Mouse (Mus musculus): ENCODE data around the gene Dock9.
"Not testable (repeated sequence)": the region's sequence is repeated elsewhere in the genome, so short reads cannot be mapped to it uniquely, and the experiment has no call there.

Dock9 gene

DNA sequence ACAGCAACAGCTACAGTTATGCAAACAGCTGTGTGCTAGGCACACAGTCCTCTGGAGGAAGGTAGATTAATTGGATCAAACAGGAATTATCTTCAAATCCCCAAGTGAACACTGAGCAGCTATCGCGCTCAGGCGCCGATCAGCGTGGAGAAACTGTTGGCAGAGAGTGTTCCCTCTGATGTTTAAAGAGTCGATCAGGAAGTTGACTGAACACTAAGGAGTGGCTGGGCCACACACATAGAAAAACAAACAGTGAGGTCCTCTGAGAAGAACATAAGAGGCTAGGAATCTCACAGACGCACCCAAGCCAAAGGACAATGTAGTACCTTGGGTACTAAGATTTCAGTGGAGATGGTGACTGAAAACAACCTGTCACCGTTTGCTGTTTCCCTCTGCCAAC lies 136.7 kb downstream of the Dock9 start:
- in situ Hi-C loops (cut with MseI, MboI), result no loop called here

DNA sequence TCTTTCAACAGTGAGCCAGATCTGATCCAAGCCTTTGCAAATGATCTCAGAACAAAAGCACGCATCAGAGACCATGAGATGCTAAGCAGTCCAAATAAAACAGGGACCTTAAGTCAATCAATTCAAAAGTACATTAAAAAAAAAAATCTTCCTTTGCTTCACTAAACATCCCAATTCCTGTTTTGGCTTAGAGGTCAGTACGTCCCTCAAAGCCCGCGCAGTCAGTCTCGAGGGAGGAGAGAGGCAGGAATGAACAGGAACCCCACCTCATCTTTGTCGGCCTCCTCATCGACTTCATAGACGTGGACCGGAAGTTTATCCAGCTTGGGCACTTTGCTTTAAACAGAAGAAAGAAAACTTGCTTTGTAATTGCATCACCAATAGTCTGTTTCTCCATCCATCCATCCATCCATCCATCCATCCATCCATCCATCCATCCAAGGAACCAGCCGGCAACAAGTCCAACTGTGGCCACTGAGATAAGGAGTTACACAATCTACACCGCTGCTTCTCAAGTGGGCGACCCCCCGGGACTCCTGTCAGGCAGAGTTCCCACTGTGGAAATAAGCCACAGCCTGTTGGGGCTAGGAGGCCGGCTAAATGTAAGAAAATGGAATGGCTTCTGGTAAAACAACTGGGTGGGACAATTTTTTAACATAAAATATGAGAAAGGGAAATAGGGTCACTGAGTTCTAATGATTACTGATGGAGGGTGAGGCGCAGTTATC lies 137.3 kb downstream of the Dock9 start:
- in situ Hi-C loops (cut with MseI, MboI), result no loop called here

GRCm38 (mm10) chr14:121659061-121659824 lies 138.4 kb downstream of the Dock9 start:
- in situ Hi-C loops (cut with MseI, MboI), result no loop called here

- in situ Hi-C loops (cut with MseI, MboI), result no loop called here
These were observed 139.1 kb downstream of the Dock9 start for GRCm38 (mm10) chr14:121658537-121658936.

DNA sequence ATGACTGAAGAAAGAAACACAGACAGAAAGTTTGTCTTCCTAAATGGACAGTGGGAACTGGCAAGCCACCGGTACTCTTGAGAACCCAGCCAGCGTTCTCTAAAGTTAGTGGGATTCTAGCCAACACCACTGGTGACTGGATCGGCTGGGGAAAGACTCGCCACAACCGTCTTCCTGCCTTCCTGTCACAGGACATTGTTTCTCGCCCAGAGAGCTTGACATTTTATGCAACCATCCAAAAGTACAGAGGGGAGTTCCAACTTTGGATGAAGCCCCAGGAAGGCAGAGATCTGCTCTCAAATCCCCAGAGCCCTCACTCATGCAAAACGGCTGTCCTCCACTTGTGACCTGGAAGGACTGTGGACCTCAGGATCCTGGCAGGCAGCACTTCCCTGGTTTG lies 140.0 kb downstream of the Dock9 start:
- in situ Hi-C loops (cut with MseI, MboI), result no loop called here

GRCm38 (mm10) chr14:121656912-121657311 lies 140.7 kb downstream of the Dock9 start:
- in situ Hi-C loops (cut with MseI, MboI), result no loop called here

GRCm38 (mm10) chr14:121654977-121655376 lies 142.7 kb downstream of the Dock9 start:
- in situ Hi-C loops (cut with MseI, MboI), result no loop called here

GRCm38 (mm10) chr14:121654416-121654967 lies 143.1 kb downstream of the Dock9 start:
- in situ Hi-C loops (cut with MseI, MboI), result no loop called here

DNA sequence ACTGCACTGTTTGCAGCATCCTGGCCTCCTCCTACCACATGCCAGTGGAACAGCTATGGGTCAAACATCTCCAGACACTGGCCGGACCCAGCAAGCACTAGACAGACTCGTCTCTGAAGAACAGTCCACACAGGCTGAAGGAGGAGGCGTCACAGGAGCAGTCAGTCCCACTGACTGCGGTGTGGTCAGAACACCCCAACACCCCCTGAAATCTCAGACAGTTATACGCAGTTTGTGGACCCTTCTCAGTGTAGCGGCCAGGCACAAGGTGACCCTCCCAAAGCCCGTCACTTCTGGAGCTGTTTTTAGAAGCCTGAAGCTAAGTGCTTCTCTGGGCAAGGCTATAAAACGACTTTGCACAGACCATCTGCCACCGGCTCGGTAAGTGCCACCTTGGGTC lies 143.9 kb downstream of the Dock9 start:
- in situ Hi-C loops (cut with MseI, MboI), result no loop called here

GRCm38 (mm10) chr14:121653241-121653640 lies 144.4 kb downstream of the Dock9 start:
- in situ Hi-C loops (cut with MseI, MboI), result no loop called here

DNA sequence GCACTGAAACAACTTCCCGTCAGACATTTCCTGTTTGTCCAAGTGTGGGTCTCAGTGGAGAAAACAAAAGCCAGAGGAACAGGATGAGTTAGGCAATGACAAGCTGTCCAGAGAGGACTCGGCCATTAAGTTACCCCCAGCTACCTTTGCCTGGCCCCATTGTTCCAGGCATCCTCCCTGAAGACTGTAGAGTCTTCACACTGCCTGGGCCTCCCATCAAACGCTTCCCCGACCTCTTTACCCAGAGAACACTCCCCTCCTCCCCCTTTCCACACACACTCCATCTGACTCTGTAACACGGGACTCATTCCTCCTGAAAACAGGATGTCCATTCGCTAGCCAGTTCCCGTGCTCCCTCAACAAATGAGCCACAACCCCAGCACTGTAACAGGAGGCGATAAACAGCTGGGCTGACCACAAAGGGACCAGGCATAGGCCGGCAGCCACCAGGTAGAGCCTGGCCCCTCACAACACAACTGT lies 149.0 kb downstream of the Dock9 start:
- in situ Hi-C loops (cut with MseI, MboI), result no loop called here

DNA sequence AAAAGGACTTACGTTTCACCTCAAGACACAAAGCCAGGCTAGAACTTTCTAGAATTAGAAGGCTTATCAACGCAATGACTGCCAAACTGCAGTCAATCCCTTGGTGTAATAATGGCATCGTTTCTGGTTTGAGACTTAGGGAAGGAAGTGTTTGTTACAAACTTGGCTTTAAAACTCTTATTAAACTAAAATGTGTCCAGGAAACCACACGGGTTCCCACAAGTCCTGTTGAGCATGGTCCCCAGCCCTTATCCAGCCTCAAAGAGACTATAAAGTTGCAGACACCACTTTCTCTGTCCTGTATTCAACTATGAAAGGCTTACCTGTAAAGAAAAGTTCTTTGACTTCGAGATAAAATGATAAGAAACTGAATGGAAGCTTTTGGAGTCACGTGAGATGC lies 149.9 kb downstream of the Dock9 start:
- in situ Hi-C loops (cut with MseI, MboI), result no loop called here

- in situ Hi-C loops (cut with MseI, MboI), result no loop called here
These were observed 151.0 kb downstream of the Dock9 start for GRCm38 (mm10) chr14:121646617-121647016.

GRCm38 (mm10) chr14:121644302-121644701 lies 153.3 kb downstream of the Dock9 start:
- in situ Hi-C loops (cut with MseI, MboI), result no loop called here

DNA sequence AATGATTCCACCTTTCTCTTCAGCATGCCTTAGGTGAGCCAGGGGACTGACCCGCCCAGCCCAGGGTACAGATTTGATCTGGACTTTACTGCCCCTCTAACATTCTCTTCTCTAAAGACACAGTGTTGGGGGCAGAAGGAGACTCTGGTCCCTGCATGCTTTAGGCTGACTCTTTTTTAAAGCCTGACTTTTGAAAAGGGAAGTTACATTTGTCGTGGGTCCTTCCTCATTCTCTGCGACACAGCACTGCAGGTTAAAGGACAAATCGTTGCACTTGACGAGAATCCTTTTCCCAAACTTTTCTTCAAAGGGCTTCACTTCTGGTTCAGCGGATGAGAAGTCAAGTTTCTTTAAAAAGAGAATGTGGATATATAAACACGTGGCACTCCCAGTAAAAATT lies 156.4 kb downstream of the Dock9 start:
- in situ Hi-C loops (cut with MseI, MboI), result no loop called here

- in situ Hi-C loops (cut with MseI, MboI), result no loop called here
These were observed 160.6 kb downstream of the Dock9 start for GRCm38 (mm10) chr14:121636935-121637510.

DNA sequence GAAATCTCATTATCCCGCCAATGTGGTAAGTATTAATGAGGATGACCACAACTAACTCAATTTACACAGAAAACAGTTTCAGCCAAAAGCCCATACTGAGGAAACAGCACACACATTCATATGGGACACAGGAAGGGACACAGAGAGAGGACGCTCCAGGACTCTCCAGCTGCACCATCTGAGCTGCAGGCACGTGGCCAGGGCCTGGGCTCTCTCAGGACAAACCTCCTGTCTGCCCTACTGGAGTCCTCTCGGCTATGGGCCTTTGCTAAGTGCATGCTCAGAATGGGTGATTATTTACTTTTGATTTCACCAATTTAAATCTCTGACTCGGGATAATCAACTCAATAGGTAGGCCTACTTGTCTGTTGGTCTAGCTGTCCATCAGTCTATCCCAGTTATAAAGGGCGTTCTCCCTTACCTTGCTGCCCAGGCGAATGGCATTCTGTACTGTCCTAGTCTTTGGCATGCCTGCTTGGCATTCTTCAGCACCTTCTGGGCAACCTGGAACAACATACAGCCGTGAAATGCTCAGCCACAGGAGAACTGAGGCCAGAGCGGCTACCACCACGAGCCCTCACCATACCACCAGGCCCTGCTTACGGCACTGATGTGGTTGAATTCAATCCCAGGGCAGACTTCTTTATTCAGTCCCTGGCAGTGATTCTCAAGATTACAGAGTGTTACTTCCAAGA lies 162.8 kb downstream of the Dock9 start:
- in situ Hi-C loops (cut with MseI, MboI), result no loop called here

DNA sequence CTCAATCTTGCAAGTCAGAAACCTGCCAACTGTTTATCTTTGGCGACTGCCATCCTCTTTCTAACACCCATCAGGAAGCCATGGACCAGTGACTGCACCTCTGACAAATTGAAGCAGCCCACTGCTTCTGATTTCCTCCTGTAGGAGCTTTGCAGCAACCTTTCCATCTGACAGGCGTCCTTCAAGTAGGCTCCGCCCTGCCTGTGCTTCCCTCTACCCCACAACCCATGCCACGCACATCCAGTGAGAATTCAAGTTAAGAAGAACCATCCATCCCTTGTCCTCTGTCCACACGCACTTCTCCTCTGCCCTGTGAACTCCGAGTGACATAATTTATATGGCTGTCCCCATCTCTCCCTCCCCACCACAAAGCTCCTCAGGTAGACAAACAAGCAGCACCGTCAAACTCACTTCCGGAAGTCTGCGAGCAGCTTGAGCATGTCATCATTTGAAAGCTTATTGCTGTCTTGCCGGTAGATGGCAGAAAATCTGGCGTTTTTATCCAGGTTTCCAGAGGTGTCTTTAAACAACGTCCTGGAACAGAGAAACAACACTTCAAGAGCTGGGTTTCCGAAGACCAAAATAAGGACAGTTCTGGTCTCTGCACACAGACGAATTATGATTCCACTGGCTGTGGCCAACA lies 163.4 kb downstream of the Dock9 start:
- in situ Hi-C loops (cut with MseI, MboI), result no loop called here

DNA sequence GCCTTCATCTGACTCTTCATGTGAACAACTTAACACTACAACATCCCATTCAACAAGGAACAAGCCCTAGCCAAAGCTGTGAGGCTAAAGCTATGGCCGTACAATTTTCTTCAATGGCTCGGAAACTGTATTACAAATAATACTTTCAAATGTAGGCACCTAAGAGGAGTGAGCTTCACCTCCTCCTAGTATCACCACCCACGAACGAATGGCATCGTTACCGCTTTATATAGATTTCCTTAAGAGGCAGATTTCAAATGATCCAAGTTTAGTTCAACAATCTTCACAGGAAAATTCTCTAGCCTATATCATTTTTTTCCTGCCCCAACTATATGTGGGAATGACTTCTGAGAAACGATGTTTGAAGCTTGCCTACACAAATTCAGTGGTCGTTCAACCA lies 165.7 kb downstream of the Dock9 start:
- in situ Hi-C loops (cut with MseI, MboI), result no loop called here

DNA sequence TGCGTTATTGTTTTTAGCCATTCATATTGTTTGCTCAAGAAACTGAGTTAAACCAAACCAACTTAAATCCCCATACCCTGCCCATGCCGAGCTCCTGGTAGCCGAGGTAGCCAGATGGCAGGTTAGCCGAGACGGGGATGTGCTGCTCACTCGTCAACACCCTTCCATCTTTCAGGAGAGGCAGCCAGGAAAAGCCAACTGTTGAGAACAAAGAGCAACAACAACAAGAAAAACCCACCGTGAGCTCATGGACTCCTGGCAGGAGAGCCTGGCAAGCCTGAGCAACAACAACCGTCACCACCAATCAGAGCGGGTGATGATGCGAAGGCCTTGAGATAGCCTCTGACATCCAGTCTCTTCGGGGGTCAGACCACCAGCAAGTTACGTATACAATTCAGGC lies 170.9 kb downstream of the Dock9 start:
- in situ Hi-C loops (cut with MseI, MboI), result no loop called here

DNA sequence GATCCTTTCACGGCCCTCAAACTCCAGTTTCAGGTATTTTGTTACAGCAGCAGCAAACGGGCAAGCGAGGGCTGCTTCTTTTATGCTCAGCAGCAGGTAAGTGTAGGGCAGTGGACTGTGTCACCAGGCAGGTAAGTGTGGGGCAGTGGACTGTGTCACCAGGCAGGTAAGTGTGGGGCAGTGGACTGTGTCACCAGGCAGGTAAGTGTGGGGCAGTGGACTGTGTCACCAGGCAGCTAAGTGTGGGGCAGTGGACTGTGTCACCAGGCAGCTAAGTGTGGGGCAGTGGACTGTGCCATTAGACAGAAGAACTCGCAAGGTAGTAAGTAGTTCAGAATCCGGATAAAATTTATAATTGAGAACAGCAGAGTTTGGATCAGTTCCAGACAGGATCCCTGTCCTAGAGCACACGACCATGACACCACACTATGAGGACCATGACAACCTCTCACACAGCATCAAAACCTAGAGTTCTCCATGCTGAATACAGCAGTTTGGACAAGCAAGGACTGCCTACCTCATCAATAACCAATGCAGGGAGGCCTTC lies 173.6 kb downstream of the Dock9 start:
- in situ Hi-C loops (cut with MseI, MboI), result not testable (repeated sequence)

All from mouse trophoblast stem cell (cell line).